Mouse (Mus musculus) mature B cell (primary cell): ENCODE measurements around the gene D930048N14Rik.
"Not testable (repeated sequence)": the region's sequence is repeated elsewhere in the genome, so short reads cannot be mapped to it uniquely, and the experiment has no call there.

ENCODE experiments used
- in situ Hi-C: fragments of 300-500 bp; cut with MboI; formaldehyde crosslinking; loops from 2 replicates; pipeline ENCODE4 v1.14.3; 2019

Gene D930048N14Rik

DNA sequence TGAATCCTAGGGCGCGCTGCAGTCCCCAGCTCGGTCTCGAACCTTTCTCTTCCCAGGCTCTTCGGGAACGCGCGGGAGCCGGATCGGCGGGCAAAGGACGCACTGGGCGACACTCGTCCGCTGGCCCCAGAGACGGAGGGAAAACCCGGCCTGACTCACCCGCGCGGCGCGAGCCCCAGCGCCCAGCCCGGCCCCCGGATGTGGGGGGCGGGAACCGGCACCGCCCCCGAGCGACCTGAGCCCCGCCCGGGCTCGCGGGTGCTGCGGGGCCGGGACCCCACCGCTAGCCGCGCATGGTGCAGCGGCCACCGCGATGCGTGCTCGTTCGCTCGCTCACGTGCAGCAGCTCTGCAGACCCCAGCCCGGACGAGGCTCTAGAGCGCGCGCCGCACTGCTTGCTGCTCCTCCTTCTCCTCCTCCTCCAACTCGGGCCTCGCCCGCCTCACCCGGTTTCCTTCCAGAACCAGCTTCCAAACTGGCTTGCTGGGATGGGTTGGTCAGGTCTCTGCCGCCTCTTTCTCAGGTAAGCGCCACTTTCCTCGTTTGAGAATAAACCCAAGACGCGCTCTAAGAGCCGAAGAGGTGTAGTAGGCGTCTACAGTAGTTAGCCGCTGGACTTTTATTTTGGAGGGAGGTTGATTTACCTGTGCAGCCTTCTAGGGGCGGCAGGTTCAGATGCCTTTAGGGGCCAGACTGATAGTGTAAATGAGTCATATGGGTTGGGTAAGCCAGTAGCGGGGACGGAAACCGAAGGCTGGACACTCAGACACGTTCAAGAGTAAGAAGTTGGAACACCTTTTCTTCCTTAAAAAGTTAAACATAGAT, at the start of gene D930048N14Rik, which contains the start of gene N4bp3:
Gene D930048N14Rik, plus strand, starts transcription at position 264 of the 825 bp plus-strand sequence.
Gene N4bp3, minus strand, starts transcription at position 152 of the 825 bp plus-strand sequence.
- in situ Hi-C loops = no loop called here

DNA sequence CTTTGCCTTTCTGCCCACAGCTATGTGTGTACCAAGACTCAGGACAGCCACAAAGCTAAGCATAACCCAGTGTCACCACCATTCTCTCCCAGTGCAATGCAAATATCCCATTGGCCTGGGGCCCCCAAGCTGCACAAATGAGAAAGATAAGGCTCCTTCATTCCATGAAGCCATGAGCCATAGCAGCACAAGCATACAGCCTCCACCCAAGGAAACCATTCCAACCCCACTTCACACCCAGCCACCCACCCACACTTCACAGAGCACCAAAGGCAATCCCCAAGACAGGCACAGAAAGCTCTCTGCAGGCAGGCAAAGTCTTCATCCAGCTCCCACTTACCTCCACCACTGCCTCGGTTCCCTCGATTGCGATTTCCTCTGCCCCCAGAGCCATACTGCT, 48.5 kb upstream of the D930048N14Rik start:
- in situ Hi-C loops = no loop called here

DNA sequence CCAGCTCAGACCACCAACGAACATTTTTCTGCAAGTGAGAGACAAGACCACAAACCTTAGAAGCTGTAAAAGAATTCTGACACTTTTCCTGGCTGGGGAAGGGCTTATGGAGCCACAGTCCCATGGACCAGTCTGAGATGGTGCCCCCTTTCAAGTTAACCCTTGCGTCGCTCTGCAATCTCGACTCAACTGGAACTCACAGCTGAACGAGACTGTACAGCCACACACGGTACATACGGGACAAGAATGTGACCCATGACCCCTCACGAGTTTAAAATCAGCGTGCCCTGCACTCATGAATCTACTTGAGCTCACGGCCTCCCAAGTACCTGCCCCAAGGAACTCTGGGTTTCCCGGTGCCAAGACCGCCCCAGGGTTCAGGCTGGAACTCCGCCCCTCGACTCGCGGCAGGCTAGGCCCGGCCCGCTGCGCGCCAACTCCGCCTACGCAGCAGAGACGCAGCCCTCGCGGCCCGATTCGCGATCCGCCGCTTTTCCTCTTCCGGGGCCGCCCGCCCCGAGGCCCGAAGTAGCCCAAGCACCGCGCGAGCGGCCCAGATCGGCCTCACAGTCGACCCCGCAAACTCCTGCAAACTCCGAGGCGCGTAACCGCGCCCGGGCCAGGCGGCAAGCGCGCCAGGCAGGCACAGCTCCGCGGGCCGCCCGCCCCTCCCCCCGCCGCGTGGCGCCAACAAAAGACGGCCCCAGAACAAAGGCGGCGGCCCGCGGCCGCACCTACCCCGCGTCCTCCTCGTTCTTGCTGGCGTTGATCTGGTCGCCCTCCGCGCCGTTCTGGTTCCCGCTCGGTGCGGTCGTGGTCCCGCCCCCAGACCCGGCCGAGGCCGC, 44.9 kb upstream of the D930048N14Rik start:
- in situ Hi-C loops = no loop called here

DNA sequence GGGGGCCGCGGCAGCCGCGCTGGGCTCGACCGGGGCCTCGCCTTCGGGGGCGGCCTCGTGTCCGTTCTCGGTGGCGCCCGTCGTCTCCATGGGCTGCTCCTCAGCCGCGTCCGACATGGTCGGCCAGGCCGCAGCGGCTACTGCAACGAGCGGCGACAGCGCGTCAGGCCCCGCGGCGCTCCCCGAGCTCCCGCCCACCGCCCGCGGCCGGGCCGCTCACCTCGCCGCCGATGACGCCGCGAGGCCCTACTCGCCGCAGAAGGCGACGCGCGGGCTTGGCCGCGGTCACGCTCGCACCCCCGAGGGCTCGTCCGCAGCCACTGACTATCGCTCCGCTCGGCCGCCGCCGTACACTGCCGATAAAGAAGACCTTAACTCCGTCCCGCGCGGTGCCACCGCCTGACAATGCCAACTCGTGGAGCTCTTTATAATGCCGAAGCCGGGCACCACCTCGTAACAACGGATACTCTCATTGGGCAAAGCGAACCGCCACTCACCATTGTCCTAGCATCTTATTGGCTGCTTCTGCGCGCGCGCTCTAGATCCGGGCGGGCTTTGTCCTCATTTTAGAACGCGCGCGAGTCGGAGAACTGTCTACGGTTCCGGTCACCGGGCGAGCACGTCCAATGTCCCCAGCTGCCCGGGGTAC, 44.2 kb upstream of the D930048N14Rik start, which contains the start of gene Hnrnpab:
Gene Hnrnpab, minus strand, starts transcription at position 401 of the 649 bp plus-strand sequence.
- in situ Hi-C loops = no loop called here

DNA sequence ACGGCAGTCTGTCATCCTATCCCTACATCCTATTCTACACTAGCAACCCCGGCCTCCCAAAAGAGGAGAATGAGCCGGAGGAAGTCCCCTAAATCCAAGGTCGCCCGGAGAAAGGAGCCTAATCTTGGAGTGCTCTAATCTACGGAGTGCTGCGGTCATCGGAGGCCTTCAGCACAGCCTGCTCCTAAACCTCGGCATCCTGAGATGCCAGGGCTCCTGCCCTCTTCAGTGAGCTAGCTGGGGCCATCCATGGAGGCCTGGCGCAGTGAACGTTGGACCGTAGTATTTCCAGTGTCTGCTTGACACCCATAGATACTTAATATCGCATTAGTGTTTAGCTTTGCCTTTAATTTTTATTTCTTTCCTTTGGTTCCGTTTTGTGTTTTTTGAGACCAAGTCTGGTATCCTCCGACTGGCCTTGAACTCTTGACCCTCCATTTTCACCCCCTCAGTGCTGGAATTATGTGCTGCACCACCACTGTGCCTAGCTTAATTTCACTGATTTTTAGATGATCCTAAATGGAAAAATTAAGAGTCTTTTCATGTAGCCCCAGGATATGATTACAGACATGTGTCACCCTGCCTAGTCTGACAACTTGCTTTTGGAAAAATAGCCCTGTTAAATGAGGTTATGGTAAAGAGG, 43.5 kb upstream of the D930048N14Rik start:
- in situ Hi-C loops = no loop called here

DNA sequence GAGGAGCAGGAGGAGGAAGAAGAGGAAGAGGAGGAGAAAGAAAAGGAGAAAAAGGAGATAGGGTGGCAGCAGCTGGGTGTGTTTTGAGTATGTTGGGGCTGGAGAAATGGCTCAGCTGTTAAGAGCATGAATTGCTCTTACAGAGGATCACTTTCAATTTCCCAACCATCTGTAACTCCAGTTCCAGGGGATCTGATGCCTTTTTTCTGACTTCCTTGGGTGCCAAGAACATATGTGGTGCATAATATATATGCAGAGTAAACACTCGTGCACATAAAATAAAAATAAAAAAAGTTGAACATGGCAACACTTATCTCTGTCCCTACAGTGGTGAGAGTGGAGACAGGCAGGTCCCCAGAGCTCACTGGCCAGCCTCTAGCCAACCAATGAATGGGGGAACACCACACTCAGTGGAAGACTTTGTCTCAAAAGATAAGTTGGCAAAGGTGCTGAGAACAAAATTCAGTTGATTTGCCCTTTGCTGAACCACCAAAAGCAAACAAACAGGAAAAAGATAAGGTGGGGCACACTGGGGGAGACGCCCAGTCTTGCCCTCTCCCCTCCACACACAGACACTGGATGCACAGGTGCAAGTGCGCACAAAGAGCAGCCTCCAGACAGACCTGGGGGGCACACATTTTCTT, 41.4 kb upstream of the D930048N14Rik start:
- in situ Hi-C loops = no loop called here

DNA sequence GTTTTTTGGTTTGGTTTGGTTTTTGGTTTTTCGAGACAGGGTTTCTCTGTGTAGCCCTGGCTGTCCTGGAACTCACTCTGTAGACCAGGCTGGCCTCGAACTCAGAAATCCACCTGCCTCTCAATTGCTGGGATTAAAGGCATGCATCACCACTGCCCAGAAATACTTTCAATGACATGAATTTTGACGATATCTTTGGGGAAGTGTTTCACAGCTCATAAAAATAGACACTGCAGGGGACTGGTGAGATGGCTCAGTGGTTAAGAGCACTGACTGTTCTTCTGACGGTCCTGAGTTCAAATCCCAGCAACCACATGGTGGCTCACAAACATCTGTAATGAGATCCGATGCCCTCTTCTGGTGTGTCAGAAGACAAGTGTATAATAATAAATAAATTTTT, 40.8 kb upstream of the D930048N14Rik start:
- in situ Hi-C loops = not testable (repeated sequence)

DNA sequence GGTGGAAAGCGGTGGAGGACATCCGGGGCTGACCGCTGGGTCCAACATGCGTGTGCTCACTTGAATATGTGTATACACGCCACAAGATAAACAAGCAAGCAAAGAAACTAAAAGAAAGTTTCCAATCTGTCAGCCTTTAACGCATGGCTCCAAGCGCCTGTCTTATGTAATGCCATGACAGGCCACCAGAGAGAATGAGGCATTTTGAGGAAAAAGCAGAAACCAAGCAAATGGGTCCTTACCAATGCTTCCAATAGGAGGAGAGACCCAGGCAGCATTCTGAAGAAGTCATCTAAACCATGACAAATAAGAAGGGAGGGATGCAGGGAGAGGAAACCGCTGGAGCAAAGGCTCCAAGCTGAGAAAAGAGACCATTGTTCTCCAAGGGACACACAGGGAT, 36.5 kb upstream of the D930048N14Rik start:
- in situ Hi-C loops = no loop called here

DNA sequence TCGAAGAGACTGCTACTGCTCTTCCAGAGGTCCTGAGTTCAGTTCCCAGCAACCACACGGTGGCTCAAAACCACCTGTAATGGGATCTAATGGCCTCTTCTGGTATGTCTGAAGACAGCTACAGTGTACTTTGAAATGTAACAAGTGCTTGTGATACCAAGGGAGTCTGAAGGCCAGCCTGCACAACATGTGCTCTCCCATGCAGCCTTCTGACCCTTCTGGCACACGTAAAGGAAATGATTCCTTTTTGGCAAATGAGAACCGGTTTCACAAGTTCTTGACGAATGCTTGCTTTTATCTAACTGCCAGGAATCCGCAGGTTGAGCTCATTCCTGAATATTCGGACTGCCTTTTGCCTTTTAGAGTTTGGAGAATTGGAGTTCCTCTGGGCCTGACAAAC, 35.6 kb upstream of the D930048N14Rik start:
- in situ Hi-C loops = loop anchor here (5.0 kb wide), 1 partner anchor 67 kb away; no protein-coding TSS in a partner anchor

DNA sequence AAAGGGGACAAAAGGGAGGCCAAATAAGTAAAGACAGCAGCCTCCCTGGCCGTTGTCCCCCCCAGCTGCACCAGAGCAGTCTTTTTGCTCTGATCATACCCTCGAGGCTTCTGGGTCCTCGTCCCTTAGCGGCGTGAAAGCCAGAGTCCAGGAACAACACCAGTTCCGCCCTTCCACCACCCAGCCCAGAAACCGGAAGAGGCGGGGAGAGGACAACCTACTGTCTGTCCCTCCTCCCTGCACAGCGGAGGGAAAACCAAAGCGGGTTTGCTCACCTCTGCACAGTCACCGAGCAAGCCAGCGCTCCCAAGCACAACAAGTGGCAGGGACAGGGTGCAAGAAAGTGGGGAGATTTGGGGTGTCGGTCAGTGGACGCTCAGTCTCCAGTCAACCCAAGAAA, 35.2 kb upstream of the D930048N14Rik start:
- in situ Hi-C loops = loop anchor here (5.0 kb wide), 1 partner anchor 67 kb away; no protein-coding TSS in a partner anchor

DNA sequence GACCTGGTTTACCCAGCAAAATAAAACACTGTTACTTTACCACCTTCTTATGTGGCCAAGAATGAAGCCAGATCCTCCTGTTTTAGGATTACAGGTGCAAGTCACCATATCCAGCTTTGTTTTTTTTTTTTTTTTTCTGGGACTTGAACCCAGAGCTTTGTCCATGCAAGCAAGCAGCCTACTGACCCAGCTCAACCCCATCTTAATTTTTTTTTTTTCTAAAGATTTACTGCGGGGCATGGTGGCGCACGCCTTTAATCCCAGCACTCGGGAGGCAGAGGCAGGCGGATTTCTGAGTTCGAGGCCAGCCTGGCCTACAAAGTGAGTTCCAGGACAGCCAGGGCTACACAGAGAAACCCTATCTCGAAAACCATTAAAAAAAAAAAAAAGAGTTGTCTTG, 34.6 kb upstream of the D930048N14Rik start:
- in situ Hi-C loops = loop anchor here (5.0 kb wide), 1 partner anchor 66 kb away; no protein-coding TSS in a partner anchor

DNA sequence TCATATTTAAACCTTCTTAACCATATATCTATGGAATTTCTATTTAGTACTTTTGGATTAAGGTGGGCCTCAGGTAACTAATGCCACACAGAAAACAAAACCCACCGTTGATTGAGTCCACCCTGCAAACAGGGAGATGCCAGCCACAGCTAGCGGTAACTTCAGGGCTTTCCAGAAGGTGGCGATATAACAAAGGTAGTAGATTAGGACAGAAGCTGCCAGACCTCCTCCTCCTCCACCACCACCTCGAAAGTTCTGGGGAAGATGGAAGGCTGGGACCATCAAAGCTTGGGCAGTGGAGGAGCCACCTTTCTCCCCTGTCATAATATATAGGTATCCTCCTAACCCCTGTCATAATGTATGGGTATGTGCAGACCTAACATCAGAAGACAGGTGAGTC, 33.1 kb upstream of the D930048N14Rik start:
- in situ Hi-C loops = loop anchor here (5.0 kb wide), 1 partner anchor 65 kb away; no protein-coding TSS in a partner anchor

DNA sequence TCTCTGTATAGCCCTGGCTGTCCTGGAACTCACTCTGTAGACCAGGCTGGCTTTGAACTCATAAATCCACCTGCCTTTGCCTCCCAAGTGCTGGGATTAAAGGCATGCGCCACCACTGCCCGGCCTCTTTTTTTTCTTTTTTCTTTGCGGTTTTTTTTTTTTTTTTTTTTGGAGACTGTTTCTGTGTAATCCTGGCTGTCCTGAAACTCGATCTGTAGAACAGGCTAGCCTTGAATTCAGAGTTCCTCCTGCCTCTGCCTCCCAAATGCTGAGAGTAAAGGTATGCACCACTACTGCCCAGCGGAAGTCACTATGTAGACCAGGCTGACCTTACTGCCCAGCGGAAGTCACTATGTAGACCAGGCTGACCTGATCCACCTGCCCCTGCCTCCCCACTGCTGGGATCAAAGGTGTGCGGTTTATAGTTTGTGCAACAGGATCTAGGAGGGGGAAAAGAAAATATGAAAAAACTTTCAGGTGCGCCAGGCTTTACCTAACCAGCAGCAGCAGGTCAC, 31.8 kb upstream of the D930048N14Rik start:
- in situ Hi-C loops = loop anchor here (5.0 kb wide), 1 partner anchor 63 kb away; no protein-coding TSS in a partner anchor

DNA sequence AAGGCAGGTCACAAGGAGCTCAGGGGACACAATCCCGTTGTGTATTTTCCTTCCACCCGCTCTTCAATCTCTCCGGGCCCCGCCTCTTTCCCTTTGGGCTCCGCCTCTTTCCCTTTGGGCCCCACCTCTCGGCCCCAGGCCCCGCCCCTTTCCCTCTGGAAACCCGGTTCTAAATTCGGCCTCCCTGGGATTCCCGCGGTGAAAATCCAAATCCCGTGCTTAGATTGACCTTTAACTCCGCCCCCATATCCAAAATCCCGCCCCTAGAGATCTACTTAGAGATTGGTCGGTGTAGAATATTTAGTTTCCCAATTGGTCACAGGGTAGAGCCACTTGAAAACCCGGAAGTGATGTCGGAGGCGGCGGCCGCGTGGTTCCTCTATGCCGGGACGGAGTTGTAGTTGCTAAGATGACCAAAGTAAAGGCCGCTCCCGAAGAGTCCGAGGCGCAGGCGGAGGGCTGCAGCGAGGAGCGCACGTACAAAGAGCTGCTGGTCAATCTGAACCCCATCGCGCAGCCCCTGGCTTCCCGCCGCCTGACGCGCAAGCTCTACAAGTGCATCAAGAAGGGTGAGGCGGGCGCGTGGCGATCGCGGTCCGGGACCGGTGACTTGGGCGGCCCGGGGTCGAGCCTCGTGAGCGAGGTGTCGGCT, 31.2 kb upstream of the D930048N14Rik start, which contains the start of gene Nhp2:
Gene Nhp2, plus strand, starts transcription at position 327 of the 652 bp plus-strand sequence.
- in situ Hi-C loops = loop anchor here (5.0 kb wide), 1 partner anchor 63 kb away; no protein-coding TSS in a partner anchor

DNA sequence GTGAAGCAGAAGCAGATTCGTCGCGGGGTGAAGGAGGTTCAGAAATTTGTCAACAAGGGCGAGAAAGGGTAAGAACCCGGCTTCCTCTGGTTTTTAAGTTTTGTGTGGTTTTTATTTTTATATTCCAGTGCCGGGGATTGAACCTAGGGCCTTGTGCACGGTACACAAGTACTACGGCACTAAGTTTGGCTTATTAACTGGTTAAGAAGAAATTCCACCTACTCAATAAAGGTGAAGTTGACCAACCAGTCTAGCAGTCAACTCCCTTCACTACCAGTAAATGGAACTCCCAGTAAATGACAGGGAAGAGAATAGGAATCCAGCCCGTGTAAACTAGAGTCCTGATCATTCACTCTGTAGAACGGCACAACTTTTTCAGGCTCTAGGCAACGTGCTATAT, 30.7 kb upstream of the D930048N14Rik start:
- in situ Hi-C loops = no loop called here

DNA sequence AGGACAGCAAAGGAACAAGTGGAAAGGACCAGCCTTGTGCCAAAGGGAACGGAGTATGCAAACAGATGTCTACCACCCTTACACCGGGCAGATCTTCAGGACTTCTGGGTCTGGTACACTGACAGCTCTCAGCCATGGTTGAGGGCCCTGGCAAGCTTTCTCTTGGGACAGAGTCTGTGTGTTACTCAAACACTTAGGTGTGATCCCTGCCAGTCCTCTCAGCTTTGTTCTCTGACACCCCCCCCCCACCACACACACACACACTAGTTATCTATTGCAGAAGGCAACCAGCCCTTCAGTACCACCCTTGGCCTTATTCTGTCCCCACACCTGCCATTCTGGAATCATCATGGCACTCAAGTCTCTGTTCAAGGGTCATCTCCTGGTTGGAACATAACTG, 29.0 kb upstream of the D930048N14Rik start:
- in situ Hi-C loops = no loop called here

DNA sequence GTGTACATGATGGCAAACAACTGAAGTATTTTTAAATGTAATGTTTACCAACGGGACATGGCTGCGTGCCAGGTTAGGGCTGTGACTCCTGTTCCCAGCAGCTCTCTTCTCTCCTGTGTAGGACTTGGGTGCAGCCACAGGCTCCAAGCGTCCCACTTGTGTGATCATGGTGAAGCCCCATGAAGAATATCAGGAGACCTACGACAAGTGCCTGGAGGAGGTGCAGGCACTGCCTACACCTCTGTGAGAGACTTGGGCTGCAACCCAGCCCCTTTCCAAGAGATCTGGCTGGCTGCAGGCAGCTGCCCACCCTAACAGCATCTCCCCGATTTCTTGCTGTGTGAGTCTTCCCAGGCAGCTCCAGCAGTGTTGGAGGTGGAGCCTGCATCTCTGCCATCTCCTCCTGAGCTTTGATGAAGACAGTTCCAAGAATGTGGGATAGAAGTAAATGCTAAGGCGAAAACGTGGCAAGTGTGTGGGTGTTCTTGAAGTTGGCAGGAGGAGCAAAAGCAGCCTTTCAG, 27.7 kb upstream of the D930048N14Rik start:
- in situ Hi-C loops = no loop called here

DNA sequence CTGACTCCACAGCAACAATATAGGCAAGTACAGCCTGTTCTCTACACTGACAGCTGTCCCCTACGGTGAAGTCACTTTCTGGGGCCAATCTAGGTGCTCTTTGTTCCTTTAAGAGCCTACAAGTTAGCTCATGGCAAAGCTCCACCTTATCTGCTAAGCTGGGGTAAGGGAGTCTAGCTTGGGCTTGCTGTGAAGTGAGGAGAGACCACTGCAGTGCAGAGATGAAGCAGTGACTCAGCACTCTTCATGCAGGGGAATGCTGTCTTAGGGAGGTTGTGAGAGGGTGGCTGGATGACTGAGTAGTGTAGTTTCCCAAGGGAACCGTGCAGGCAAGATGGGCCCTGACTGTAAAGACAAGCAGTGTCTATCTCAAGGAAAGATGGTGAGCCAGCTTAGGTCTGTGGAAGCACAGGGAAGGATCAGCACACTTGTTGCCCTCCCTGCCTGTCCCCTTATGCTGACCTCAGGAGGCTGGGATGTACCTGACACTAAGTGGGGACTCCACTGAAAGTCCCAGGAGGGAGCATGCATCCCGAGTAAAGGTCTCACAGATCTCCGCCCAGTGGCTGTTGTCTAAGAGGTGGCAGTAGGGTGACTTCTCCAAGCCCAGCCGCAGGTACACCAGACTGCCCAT, 25.4 kb upstream of the D930048N14Rik start:
- in situ Hi-C loops = no loop called here

DNA sequence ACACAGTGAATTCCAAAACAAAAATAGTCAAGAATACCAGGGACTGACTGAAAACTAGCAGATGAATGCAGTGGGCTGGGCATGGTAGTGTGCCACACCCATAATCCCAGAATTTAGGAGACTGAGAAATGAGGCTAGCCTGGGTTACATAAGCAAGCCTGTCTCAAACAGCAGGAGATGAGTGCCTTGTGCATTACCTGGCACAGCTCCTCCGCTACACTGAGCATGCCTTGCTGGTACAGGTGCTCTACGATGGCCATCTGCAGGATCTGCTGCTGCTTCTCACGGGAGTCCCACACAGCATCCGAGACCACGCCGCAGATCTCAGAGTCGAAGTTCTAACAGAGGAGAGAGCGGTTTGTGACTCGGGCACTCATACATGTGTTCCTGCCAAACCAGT, 23.3 kb upstream of the D930048N14Rik start:
- in situ Hi-C loops = no loop called here
